Mouse (Mus musculus): ENCODE results near the gene Ajuba.

DNA sequence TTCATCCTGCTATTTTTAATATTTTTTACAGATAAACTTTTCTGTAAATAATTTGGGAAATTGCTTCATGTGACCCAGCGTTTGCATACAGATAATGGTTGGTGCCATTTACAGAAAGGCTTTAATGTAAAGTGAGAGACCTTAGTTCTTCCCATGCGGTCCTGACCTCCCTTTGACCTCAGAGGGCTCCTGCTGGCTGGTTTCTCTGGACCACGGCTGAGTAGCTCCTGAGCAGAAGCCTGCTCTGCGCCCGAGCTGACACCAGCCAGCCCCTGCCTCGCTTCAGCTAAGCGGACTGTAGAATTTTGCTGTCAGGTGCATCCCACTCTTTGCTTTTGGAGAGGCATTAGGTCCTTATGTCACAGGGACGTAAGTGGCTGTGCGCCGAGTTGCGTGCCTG, 36.6 kb downstream of the Ajuba start:
- TF ChIP-seq REST (IDR thresholded peaks at IDR 0.05; ENCODE audit: insufficient read depth, insufficient read length) (no peak), E2F4 (IDR thresholded peaks at IDR 0.05; ENCODE audit: insufficient read depth) (no peak), TCF12 (IDR thresholded peaks at IDR 0.05; ENCODE audit: insufficient read depth, poor library complexity, severe bottlenecking) (no peak), CEBPB (IDR thresholded peaks at IDR 0.05; ENCODE audit: insufficient read depth, poor library complexity, severe bottlenecking) (no peak), SRF (IDR thresholded peaks at IDR 0.05; ENCODE audit: control insufficient read depth, insufficient read length, low read depth) (no peak), POLR2A (IDR thresholded peaks at IDR 0.05; ENCODE audit: insufficient read length, low read depth) (no peak), POLR2AphosphoS2 (IDR thresholded peaks at IDR 0.05; ENCODE audit: insufficient read length, low read depth) (no peak), MYOD1 (IDR thresholded peaks at IDR 0.05; ENCODE audit: control insufficient read depth in 1 of 3, insufficient read length in 2 of 3, low read depth in 2 of 3) (no peak), MAX (IDR thresholded peaks at IDR 0.05; ENCODE audit: low read depth) (no peak), TCF3 (IDR thresholded peaks at IDR 0.05; ENCODE audit: insufficient read length, low read depth) (no peak)

All from myocyte (in vitro differentiated cells).